Comparison of ENCODE assay signal across 8 mouse cellular contexts in genomic region chr12:76546383-76547276, GRCm38 (mm10). TPM values are rescaled to one million over a fixed set of nuclear protein-coding genes. Genes with fewer than 3 reads are reported as not detected.
DNase-seq lines count a peak whose midpoint lies in the region; ATAC-seq lines count a peak whose summit lies in the region.

No protein-coding gene starts in this region.

- H3K4me2 ChIP-seq in neural tube, embryonic 15.5 days = peak overlapping the region; percentile 55

- DNase-seq in adrenal gland, postnatal 10 days = peak; percentile 64
- DNase-seq in adrenal gland, postnatal 4 days (ENCODE audit: low spot score in 2 of 2) = no peak
- peak; percentile 23 to 32 for DNase-seq in B cell, adult 2 months
- DNase-seq in embryo, embryonic 11 days = peak; percentile 47
- DNase-seq in hindbrain, embryonic 10.5 days (ENCODE audit: low spot score) = peak; percentile 40
- peak; percentile 41 to 43 for DNase-seq in layer of hippocampus, postnatal 36 days
- DNase-seq in gastrocnemius, adult 18-20 months (ENCODE audit: low spot score) = no peak

- peaks cover 33% of the 10 kb centered on the region for H3K4me1 ChIP-seq in hindbrain, embryonic 10.5 days (replicated peaks)
- peaks cover 26% of the 10 kb centered on the region for H3K4me1 ChIP-seq in neural tube, embryonic 15.5 days

- H3K27ac ChIP-seq in hindbrain, embryonic 10.5 days = peak overlapping the region; percentile 79
- H3K27ac ChIP-seq in neural tube, embryonic 15.5 days (replicated peaks) = no peak overlapping the region

- peaks cover 50% of the 10 kb centered on the region for H3K27me3 ChIP-seq in hindbrain, embryonic 10.5 days (ENCODE audit: insufficient read depth, poor library complexity, severe bottlenecking)
- H3K27me3 ChIP-seq in neural tube, embryonic 15.5 days (replicated peaks) = peaks cover 38% of the 10 kb centered on the region

- ATAC-seq in neural tube, embryonic 15.5 days (ENCODE audit: low FRiP score) = no peak; the same call in 1 of the 2 replicates

- no peak overlapping the region; the same call in 1 of the 2 replicates for H3K9ac ChIP-seq in neural tube, embryonic 15.5 days (replicated peaks)

- WGBS in hindbrain, embryonic 10.5 days = 6% methylated on average over 28 of the region's 28 CpGs
- WGBS in neural tube, embryonic 15.5 days = 4% methylated on average over 28 of the region's 28 CpGs

- H3K36me3 ChIP-seq in hindbrain, embryonic 10.5 days = no peaks in the 10 kb centered on the region
- H3K36me3 ChIP-seq in neural tube, embryonic 15.5 days = no peaks in the 10 kb centered on the region

- H3K9me3 ChIP-seq in hindbrain, embryonic 10.5 days = no peaks in the 10 kb centered on the region
- no peaks in the 10 kb centered on the region for H3K9me3 ChIP-seq in neural tube, embryonic 15.5 days (replicated peaks)

- H3K4me3 ChIP-seq in hindbrain, embryonic 10.5 days = peak overlapping the region; percentile 39
- peak overlapping the region; percentile 26 for H3K4me3 ChIP-seq in neural tube, embryonic 15.5 days (replicated peaks)

RNA-seq across cellular contexts. Expression of gene Plekhg3, which starts 15.9 kb away (rescaled TPM):
- total RNA-seq in adrenal gland, postnatal 10 days (2021) = 10 to 100 TPM; 21.1 to 22.0 TPM
- total RNA-seq in adrenal gland, postnatal 4 days (2021) = 10 to 100 TPM; 21.0 to 29.2 TPM
- polyA plus RNA-seq in hindbrain, embryonic 10.5 days (2016; fragmentation: Nextera tagmentation; extraction: Ambion mirVana) = 2.1 and 2.7 TPM in 2 replicates
- total RNA-seq in layer of hippocampus, postnatal 36 days (2021) = 10 to 100 TPM; 22.9 to 23.2 TPM
- 1.1 and 3.6 TPM in 2 replicates for polyA plus RNA-seq in neural tube, embryonic 15.5 days (2015; fragmentation: Nextera tagmentation; extraction: Ambion mirVana)
- 1 to 10 TPM; 5.2 to 5.3 TPM for total RNA-seq in gastrocnemius, adult 18-20 months (2021)

Comparison
In these comparisons a context has a peak if more than half of its experiments do, and no peak if none do; other contexts are left out.
1. DNase-seq: peak in adrenal gland, postnatal 10 days (single experiment), B cell, adult 2 months (2 of 2), embryo, embryonic 11 days (single experiment), hindbrain, embryonic 10.5 days (single experiment) and layer of hippocampus, postnatal 36 days (2 of 2); none in adrenal gland, postnatal 4 days (0 of 2) and gastrocnemius, adult 18-20 months (single experiment).